Mouse (Mus musculus): ENCODE data around the gene Amz1.

The Amz1 gene

GRCm38 (mm10) chr5:140723822-140724221 lies at the start of gene Amz1:
Amz1 (plus strand) TSS chr5:140724127.
- peak; percentile 48 to 69 for DNase-seq (ENCODE audit: low spot score in 2 of 2)

GRCm38 (mm10) chr5:140675079-140675478 lies 48.8 kb upstream of the Amz1 start:
- no peak for DNase-seq (ENCODE audit: low spot score in 2 of 2)

GRCm38 (mm10) chr5:140675640-140676039 lies 48.3 kb upstream of the Amz1 start:
- DNase-seq (ENCODE audit: low spot score in 2 of 2): no peak

GRCm38 (mm10) chr5:140677137-140677536 lies 46.8 kb upstream of the Amz1 start:
- no peak for DNase-seq (ENCODE audit: low spot score in 2 of 2)

GRCm38 (mm10) chr5:140680051-140680450 lies 43.9 kb upstream of the Amz1 start:
- no peak for DNase-seq (ENCODE audit: low spot score in 2 of 2)

- no peak for DNase-seq (ENCODE audit: low spot score in 2 of 2)
Measured at GRCm38 (mm10) chr5:140680950-140681349, 43.0 kb upstream of the Amz1 start.

- no peak for DNase-seq (ENCODE audit: low spot score in 2 of 2)
Measured at GRCm38 (mm10) chr5:140682113-140682512, 41.8 kb upstream of the Amz1 start.

- DNase-seq (ENCODE audit: low spot score in 2 of 2): peak in 1 of 2 experiments; percentile 54
Measured at GRCm38 (mm10) chr5:140684343-140685148, 39.4 kb upstream of the Amz1 start.

DNA sequence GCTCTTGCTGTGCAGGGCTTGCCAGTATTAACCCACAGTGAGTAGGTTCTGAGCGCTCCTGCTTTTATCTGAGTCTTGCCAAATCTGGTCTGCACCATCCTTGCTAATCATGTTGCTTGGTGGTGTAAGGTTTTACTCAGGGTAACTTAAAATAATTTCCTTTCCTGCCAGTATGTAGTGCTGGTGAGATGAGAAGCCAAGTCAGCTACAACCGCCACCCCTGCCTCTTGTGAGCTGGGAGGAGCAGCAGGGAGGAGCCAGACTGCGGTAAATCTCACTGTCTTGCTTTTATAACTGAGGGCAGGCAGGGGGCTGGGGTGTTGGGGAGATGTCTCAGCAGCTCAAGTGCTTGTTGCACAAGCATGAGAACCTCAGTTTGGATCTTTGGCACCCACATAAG lies 35.5 kb upstream of the Amz1 start:
- DNase-seq (ENCODE audit: low spot score in 2 of 2): no peak

GRCm38 (mm10) chr5:140695987-140696386 lies 27.9 kb upstream of the Amz1 start:
- no peak for DNase-seq (ENCODE audit: low spot score in 2 of 2)

- no peak for DNase-seq (ENCODE audit: low spot score in 2 of 2)
Measured at GRCm38 (mm10) chr5:140699776-140700175, 24.2 kb upstream of the Amz1 start.

DNA sequence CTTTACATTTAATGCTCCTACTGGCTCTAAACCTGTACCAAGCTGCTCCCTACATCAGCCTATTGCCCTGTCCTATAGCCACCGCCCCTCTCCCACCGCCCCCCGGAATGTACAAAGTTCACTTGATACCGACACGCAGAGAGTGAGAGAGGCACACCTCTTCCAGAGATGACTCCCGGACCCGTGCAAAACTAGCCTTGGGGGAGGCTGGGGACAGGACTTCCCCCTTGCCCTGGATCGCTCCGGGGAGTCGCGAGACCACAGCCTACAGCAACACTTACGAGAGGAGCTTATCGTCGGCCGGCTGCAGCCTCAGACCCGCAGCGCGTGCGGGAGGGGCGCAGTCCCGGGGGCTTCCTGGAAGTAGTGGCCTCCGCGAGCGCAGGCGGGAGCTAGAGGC lies 22.3 kb upstream of the Amz1 start:
- DNase-seq (ENCODE audit: low spot score in 2 of 2): no peak

DNA sequence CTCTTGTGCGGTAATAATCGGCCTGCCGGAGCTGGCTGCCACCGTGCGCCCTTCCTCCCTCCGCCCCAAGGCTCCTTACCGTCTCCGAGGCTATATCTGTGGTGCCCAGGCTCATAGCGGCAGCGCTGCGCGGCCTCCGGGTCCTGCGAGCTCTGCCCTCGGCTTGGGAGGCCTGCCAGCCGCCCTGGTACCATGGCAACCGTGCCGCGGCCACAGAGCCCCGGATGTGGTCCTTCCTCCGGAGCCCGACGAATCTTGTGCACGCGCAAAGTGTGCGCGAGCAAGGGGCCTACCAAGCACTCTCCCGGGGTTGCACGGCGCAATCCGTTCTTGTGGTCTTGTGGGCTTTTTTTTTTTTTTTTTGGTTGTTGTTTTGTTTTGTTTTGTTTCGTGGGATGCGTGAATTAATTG lies 21.8 kb upstream of the Amz1 start, which contains the start of gene Iqce:
Gene Iqce (minus strand): TSS at position 276 of the 411 bp plus-strand sequence.
- DNase-seq (ENCODE audit: low spot score in 2 of 2): peak; percentile 97 to 98

DNA sequence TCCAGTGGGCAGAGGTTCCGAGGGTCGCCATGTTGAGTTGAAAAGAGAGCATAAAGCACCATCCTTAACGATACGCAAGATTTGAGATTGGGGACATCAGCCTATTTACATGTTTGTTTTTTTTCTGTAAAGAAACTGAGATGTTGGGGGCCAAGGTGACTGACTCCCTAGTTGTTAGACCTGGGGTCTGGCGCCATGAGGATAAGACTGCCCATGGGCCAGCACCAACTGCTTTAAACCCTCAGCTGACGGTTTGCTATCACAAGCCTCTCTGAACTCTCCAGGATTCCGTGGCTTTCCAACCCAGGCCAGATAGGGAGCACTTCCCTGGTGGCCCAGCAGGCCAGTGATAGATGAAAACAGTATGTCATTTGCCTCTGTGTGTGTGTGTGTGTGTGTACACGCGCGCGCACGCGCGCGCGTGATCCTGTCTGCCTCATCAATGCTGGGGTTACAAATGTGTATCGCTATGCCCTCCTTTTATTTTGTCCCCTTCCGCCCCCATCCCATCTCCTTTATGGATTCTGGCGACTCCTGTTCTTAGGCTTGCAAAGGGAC lies 21.2 kb upstream of the Amz1 start:
- DNase-seq (ENCODE audit: low spot score in 2 of 2): no peak

GRCm38 (mm10) chr5:140703480-140704377 lies 20.2 kb upstream of the Amz1 start:
- DNase-seq (ENCODE audit: low spot score in 2 of 2): no peak

GRCm38 (mm10) chr5:140704378-140705251 lies 19.3 kb upstream of the Amz1 start, which contains the start of gene Brat1:
Brat1 (plus strand) TSS chr5:140705011.
- DNase-seq (ENCODE audit: low spot score in 2 of 2): peak; percentile 99

- no peak for DNase-seq (ENCODE audit: low spot score in 2 of 2)
Measured at GRCm38 (mm10) chr5:140705501-140706171, 18.3 kb upstream of the Amz1 start.

DNA sequence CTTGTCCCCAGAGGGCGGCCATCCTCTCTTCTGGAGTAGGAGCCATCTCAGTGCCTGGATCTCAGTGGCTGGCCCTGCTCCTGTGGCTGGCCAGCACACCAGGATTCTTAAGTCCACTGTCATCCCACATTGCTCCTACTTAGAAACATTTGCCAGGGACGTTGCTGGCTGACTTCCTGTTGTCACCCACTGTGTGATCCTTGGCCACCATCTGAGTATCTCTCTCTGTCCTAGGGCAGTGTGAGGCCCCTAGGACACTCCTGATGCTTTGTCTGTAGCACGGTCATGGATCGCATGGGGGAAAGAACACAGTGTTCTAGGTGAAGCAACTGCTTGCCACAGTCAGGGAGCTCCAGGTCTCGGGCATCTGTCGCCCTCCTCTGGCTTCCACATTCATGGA lies 13.6 kb upstream of the Amz1 start:
- no peak for DNase-seq (ENCODE audit: low spot score in 2 of 2)

DNA sequence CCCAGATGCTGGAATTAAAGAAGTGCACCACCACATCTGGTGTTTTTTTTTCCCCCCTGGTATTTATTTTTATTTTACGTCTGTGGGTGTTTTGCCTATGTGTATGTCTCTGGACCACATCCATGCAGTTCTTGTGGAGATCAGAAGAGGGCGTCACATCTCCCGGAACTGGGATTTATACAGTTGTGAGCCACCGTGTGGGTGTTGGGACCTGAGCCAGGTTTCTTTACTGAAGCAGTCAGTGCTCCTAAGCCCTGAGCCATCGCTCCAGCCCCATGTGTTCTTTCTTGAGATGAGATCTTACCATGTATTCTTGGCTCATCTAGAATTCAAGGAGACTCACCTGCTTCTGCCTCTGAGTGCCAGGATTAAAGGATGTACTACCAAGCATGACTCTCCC lies 12.9 kb upstream of the Amz1 start:
- DNase-seq (ENCODE audit: low spot score in 2 of 2): no peak

DNA sequence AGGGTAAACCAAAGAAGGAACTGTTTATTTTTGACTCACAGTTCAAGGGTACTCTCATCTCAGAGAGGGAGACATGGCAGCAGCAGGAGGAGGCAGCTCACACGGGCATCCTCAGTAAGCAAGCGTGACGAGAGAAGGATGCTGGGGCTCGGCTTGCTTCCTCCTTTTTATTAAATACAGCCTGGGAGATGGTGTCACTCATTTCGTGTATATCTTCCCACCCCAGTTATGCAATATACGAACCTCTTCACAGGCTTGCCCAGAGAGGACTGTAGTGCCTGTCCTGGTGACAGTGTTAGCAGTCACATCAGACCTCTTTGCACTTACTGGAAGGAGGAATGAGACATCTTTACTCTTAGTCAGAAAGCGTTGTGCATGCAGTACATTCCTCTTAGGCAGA lies 3.2 kb upstream of the Amz1 start:
- no peak for DNase-seq (ENCODE audit: low spot score in 2 of 2)

DNA sequence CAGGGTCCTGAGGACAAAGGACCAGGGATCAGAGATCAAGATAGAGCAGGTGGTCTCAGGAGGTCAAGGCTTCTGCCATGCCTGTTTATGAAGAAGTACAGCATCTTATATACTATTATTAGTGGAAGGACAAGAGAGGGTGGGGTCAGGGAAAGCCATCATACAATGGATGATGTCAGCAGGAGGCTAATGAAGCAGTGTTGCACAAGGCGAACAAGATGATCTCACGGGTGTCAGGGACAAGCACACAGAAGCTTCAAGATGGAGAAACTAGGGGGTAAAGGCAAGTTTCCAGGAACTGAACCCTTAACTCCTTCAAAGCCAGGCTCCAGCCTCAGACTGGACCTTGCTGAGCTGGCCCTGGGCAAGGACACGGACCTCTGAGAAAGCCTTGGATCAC lies 1.8 kb upstream of the Amz1 start:
- DNase-seq (ENCODE audit: low spot score in 2 of 2): no peak

Data from cerebellum, postnatal 4 days (tissue).